Mouse (Mus musculus) lung, postnatal 0 days (tissue): Measurements from ENCODE around the gene Gm17304.

Experiments
- CTCF ChIP-seq: IDR thresholded peaks from 2 replicates; pipeline ENCODE4 v1.5.1; 2016; ENCODE audit warnings: antibody characterized with exemption, mild to moderate bottlenecking
- EP300 ChIP-seq: IDR thresholded peaks from 2 replicates; pipeline ENCODE4 v1.6.1; 2016; ENCODE audit warnings: antibody characterized with exemption, mild to moderate bottlenecking, control low read depth

DNA sequence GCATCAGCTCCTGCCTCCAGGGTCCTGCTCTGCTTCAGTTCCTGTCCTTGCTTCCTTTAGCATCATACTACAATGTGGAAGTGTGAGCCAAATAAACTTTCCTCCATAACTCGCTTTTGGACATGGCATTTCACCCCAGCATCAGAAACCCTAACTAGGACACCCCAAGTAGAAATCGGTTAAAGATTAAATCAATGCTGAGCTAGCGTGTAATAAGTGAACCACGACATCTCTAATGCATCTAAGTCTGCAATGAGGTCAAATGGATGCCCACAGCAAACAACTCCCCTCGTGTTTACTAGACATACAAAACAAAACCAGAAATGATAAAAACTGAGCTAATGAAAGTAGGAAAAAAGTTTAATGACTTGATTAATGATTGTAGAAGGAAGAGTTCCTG is 4.5 kb upstream of the Gm17304 start:
- TF ChIP-seq CTCF = no peak
- no peak for TF ChIP-seq EP300
